Mouse (Mus musculus) embryo, embryonic 9.5 days (tissue): ENCODE data around the gene Fam222b.
"Not testable (repeated sequence)": the region's sequence is repeated elsewhere in the genome, so short reads cannot be mapped to it uniquely, and the experiment has no call there.

Experiments
- DNase-seq: peaks from one replicate; pipeline ENCODE4 v3.0.0-alpha.2; 2017; ENCODE audit errors: extremely low spot score

The Fam222b gene

GRCm38 (mm10) chr11:78135314-78135713, 40.9 kb downstream of the Fam222b start:
- DNase-seq = not testable (repeated sequence)

- DNase-seq = no peak
Observed at GRCm38 (mm10) chr11:78136132-78136531, 41.7 kb downstream of the Fam222b start.

- DNase-seq = no peak
Observed at GRCm38 (mm10) chr11:78137584-78137983, 43.1 kb downstream of the Fam222b start.

DNA sequence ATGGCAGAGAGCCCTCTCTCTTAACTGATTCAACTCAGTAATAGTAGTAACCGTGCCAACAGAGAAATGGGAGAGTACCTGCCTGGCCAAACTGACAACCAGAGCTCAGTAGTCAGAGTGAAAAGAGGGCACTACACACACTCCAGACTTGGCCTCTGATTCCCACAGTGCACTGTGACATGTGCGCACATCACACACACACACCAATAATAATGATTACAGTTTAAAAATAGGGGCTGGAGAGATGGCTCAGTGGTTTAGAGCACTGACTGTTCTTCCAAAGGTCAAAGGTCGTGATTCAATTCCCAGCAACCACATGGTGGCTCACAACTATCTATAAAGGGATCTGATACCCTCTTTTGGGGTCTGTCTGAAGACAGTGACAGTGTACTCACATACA, 43.6 kb downstream of the Fam222b start:
- no peak for DNase-seq

- DNase-seq = no peak
Observed at GRCm38 (mm10) chr11:78140665-78141064, 46.2 kb downstream of the Fam222b start.

DNA sequence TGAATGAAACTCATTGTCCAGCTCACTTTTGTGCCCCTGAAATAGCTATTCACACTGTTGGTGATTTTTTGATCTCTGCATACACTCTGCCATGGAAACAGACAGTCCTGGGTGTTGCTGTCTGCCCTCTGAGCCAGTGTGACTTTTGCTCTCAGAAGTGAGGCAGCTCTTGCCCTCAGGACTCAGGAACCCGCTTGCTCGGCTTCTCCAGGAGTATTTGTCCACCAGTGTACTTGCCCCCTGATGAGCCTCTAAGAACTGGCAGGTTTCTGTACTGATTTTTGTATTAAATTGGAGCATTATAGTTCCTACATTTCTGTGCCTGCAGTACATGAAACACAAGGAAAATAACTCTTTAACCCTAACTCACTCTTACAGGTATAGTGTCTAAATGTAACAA, 49.1 kb downstream of the Fam222b start:
- DNase-seq = no peak

DNA sequence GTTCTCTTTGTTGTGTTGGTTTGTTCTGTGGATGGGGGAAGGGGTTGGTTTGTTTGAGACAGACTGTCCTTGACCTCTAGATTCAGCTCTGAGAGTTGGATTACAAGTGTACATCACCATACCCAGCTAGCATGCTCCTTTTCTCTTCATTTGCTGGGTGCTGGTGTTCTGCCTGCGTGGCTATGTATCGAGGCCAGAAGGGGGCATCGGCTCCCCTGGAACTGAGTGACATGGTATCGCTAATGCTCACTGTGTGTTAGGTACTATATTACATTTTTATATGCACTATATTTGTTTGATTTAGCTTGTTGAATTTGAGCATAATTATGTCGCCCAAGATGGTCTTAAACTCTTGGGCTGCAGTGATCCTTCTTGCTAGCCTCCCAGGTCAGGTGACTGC, 51.7 kb downstream of the Fam222b start:
- no peak for DNase-seq

DNA sequence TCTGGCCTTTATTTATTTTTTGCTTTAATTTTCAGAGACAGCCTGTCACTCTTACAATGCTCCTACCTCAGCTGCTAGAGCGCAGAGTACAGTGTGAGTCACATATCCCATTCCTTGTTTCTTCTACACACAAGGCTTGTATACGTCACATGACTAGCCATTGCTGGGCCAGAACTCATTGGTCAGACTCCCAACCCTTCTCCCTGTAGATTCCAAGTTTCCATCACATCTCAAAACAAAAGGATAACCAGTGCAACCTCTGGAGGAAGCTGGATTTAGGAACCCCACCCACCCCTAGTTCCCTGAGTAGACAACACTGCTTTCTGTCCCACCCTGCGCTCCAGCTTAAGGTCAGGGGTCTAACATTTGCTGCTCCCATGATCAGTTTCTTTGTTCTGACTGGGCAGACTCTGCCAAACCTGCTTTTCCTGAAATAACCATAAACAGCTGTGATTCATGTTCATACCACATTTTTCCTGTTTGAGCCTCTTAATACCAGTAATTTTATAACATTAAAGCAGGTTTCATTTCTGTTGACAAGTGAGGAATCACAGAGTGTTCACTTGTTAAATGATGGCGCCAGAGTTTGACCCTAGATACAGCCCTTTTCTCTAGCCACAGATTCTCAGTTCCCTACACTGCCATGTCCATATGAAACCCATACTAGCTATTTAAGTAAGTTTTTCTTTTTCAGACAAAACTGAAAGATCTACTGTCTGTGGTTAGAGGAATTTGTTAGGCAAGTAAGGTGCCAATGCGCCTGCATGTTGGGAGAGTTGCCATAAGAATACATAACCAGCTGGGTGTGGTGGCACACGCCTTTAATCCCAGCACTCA, 52.5 kb downstream of the Fam222b start:
- DNase-seq = no peak

GRCm38 (mm10) chr11:78151161-78151560, 56.7 kb downstream of the Fam222b start:
- no peak for DNase-seq

DNA sequence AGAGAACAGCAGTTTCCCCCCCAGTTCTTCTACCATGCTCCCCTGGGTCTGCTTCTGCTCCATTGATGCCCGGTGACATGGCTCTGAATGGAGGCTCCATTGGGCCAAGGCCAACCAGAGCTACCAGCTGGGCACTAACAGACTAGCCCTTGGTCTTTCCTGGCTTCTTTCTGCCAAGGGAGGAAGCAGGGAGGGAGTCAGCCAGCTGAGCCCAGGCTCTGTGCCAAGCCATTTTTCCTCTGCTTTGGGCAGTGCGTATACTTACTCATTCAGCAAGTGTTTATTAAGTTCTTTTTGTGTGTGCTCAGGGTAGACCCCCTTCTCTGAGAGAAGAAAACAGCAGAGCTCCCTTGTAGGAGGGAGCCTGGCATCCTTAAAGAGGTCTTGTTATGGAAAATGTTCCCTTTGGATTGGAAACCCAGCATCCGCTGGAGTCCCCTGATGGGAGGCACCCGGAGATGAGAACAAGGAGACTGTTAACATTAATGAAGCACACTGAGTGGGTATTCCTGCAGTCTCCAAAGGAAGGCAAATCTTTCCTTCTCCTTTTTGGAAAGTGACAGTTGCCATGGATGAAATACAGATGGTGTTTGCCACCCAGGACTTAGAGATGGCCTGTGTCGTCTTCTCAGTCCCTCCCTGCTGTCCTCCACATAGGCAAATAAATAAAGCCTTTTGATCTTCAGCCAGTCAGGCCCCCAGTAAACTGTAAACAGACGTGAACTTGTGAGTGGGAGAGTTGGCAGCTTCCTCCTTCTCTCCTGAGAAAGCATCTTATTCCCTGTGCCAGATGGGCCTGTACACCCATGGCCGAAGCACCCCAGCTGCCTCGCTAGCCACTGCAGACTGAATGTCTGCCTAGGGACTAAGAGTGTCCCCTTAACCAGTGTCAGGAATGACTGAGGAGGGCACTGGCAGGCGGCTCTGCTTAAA, 58.1 kb downstream of the Fam222b start:
- DNase-seq = no peak

GRCm38 (mm10) chr11:78153778-78154177, 59.3 kb downstream of the Fam222b start:
- no peak for DNase-seq

DNA sequence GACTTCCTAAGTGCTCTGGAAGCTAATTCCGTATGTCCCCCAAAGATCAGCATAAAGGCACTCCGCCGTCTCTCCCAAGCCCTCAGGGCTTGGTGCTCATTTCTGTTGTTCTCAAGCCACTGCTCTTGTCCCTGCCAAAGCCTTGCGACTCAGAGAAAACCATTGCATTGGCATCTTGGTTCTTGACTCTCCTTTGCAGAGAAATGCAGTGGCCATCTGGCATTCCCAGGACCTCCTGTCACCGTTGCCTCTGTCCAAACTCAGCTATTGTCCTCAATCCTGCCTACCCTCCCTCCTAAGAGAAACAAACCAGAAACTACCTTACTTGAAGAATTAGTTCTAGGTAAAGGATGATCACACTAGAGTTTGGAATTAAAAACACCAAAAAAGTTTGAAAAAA, 61.2 kb downstream of the Fam222b start:
- DNase-seq = no peak

GRCm38 (mm10) chr11:78156156-78156699, 61.8 kb downstream of the Fam222b start:
- no peak for DNase-seq

DNA sequence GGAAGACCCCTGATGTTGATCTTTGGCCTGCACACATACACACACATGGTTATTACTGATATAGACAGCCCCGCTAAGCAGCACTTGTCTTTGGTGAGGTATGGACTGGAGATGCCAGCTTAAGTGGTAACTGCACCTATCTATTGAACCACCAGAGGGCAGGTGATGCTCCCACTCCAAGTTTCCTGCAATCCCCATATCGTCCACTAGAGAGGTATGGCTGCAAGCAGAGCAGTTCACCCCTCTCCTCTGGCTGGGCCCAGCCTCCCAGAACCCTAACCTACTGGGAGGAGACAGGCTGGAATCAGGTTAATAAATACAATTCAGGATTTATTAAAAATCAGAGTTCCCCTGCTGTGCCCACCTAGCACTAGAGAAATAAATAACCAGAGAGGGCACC, 64.6 kb downstream of the Fam222b start:
- DNase-seq = peak; percentile 84

- no peak for DNase-seq
Observed at GRCm38 (mm10) chr11:78159557-78159956, 65.1 kb downstream of the Fam222b start.

DNA sequence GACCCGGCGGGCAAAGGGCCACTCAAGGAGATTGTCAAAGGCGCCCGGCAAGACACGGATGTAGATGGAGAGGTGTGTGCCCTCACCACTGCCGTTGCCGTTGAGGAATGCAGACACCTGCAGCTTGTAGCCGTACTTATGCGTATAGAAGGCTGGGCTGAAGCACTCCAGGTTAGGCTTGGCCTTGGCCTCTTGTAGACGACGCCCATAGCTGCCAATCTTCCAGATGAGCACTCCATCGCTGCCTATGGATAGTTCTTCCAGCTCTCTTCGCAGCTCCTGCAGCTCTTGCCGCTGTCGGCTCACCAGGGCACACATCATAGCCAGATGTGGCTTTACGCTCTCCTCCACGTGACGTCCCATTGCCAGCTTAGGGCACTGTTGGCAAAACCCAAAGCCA, 65.7 kb downstream of the Fam222b start:
- DNase-seq = no peak

GRCm38 (mm10) chr11:78160675-78161074, 66.2 kb downstream of the Fam222b start:
- no peak for DNase-seq

- DNase-seq = no peak
Observed at GRCm38 (mm10) chr11:78161169-78161568, 66.7 kb downstream of the Fam222b start.

DNA sequence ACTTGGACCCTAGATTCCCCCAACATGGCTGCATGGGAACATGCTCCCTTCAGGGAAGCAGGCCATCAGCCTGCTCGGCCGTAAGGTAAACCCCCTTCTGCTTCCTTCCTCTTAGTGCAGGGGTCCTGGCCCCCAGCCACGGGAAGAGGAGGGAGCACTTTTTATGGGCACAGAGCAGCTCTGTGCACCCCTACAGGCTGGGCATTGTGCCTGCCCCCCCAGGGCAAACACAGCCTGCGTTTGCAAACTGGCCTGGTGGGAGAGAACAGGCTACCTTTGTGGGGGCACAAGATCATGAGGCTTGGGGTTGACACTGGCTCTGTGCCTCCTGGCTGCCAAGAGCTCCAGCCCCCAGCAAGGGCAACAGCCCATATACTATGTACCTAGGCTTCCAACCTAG, 67.5 kb downstream of the Fam222b start:
- no peak for DNase-seq

GRCm38 (mm10) chr11:78162504-78162903, 68.0 kb downstream of the Fam222b start:
- no peak for DNase-seq

DNA sequence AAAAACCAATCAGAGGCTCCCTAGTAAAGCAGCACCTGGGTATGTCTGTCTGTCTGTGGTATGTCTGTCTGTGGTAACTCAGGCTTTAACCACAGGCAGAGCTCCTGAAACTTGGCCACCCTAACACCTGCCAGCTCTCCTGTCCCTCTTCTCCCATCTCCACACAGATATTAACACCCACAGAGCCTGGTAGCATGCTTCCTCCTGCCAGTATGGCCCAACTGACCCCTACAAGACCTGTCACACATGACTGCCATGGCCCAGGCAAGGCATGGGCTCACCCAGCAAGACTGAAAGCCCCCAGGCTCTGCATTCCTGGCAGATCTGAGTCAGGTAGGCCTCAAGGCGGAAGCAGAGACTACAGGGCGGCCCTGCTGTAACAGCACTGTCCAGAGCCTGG, 68.6 kb downstream of the Fam222b start:
- no peak for DNase-seq
